Mouse (Mus musculus) lung, postnatal 0 days (tissue): ENCODE results near the gene Fgf13.

Experiments
- CTCF ChIP-seq: IDR thresholded peaks from 2 replicates; pipeline ENCODE4 v1.5.1; 2016; ENCODE audit warnings: antibody characterized with exemption, mild to moderate bottlenecking
- EP300 ChIP-seq: IDR thresholded peaks from 2 replicates; pipeline ENCODE4 v1.6.1; 2016; ENCODE audit warnings: antibody characterized with exemption, mild to moderate bottlenecking, control low read depth

DNA sequence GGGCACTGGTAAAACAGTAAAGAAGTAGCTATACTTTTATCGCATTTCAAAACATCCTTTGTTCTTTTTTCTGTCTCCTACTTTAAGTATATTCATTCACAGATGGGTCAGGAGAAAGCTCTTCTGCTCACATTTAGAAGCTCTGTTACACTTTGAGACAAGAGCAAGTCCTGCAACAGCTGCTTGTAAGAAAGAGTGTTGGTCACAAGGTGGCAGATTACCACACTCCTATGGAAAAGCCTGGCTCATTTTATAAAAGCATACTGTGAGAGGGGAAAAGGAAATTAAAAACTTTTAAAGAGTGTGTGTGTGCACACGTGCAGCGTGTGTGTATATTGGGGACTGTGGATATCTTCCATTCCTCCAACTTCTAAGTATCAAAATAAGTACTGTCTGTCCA lies 324.1 kb downstream of the Fgf13 start:
- TF ChIP-seq CTCF (no peak), EP300 (no peak)
